Mouse (Mus musculus) neural tube, embryonic 14.5 days (tissue): ENCODE measurements around the gene Lpp. TPM values are rescaled to one million over a fixed set of nuclear protein-coding genes. Genes with fewer than 3 reads are reported as not detected.

ENCODE experiments used
- ATAC-seq: fragments of 200-750 bp; cut with Nextera tagmentation; 2 replicates; pipeline ENCODE4 v1.8.0; 2017; ENCODE audit warnings: low read depth, mild to moderate bottlenecking, moderate TSS enrichment, moderate library complexity
- H3K27ac ChIP-seq: fragments of 300-500 bp; sonication (generic); 2 replicates; pipeline ENCODE4 v1.5.1; 2014; ENCODE audit warnings: low read depth, mild to moderate bottlenecking, control low read depth, low read length, moderate library complexity, mixed read lengths
- H3K27me3 ChIP-seq: fragments of 300-500 bp; sonication (generic); 2 replicates; pipeline ENCODE4 v1.6.1; 2014; ENCODE audit warnings: low read length; ENCODE audit not compliant: control insufficient read depth, insufficient read depth
- H3K36me3 ChIP-seq: fragments of 300-500 bp; sonication (generic); 2 replicates; pipeline ENCODE4 v1.6.1; 2014; ENCODE audit warnings: low read length, mixed read lengths; ENCODE audit not compliant: control insufficient read depth, insufficient read depth
- H3K4me1 ChIP-seq: fragments of 300-500 bp; sonication (generic); 2 replicates; pipeline ENCODE4 v1.6.1; 2014; ENCODE audit warnings: low read length; ENCODE audit not compliant: control insufficient read depth, insufficient read depth
- H3K4me2 ChIP-seq: fragments of 300-500 bp; sonication (generic); 2 replicates; pipeline ENCODE4 v1.6.1; 2014; ENCODE audit warnings: mild to moderate bottlenecking, low read depth, low read length, control low read depth
- H3K4me3 ChIP-seq: fragments of 300-500 bp; sonication (generic); 2 replicates; pipeline ENCODE4 v1.5.1; 2014; ENCODE audit warnings: low read depth, low read length, control low read depth, mixed read lengths
- H3K9ac ChIP-seq: fragments of 300-500 bp; sonication (generic); replicated peaks from 2 replicates; pipeline ENCODE4 v1.6.1; 2014; ENCODE audit warnings: low read depth, mild to moderate bottlenecking, control low read depth, low read length, mixed read lengths
- H3K9me3 ChIP-seq: fragments of 300-500 bp; sonication (generic); 2 replicates; pipeline ENCODE4 v1.6.1; 2016; ENCODE audit warnings: low read length; ENCODE audit not compliant: control insufficient read depth
- WGBS: fragments of 180-500 bp; shearing (Covaris S2); extraction: QIAGEN DNeasy Blood & Tissue Kit; methylation state at CpG from one replicate; pipeline ENCODE4 v1.1.7; 2014; 5-methylcytosine and 5-hydroxymethylcytosine counted together
- polyA plus RNA-seq: library from polyadenylated mRNA; unstranded; fragments of >200 nt; fragmentation: Nextera tagmentation; extraction: Ambion mirVana; gene quantifications from 2 replicates; pipeline ENCODE4 v1.2.1, GENCODE M21; 2014

Lpp gene
- polyA plus RNA-seq, 1 experiment from 2014 or later = 7.0 TPM

- Histone ChIP-seq H3K27me3 (no peaks in the 10 kb centered on the region), H3K9ac (no peak overlapping the region), H3K36me3 (no peaks in the 10 kb centered on the region), H3K4me3 (no peak overlapping the region), H3K4me1 (no peaks in the 10 kb centered on the region), H3K9me3 (no peaks in the 10 kb centered on the region), H3K27ac (no peak overlapping the region), H3K4me2 (no peak overlapping the region)
- 71% methylated on average over 8 of the region's 8 CpGs for WGBS
- no peak for ATAC-seq
Observed at GRCm38 (mm10) chr16:24475305-24475947, 82.1 kb downstream of the Lpp start.

- no peaks in the 10 kb centered on the region for H3K4me1 ChIP-seq
- no peak overlapping the region for H3K27ac ChIP-seq
- no peak overlapping the region for H3K9ac ChIP-seq
- ATAC-seq = no peak
- no peak overlapping the region for H3K4me3 ChIP-seq
- no peaks in the 10 kb centered on the region for H3K27me3 ChIP-seq
- H3K4me2 ChIP-seq = no peak overlapping the region
- 47% methylated on average over 3 of the region's 3 CpGs for WGBS
- no peaks in the 10 kb centered on the region for H3K9me3 ChIP-seq
- H3K36me3 ChIP-seq = no peaks in the 10 kb centered on the region
Observed at GRCm38 (mm10) chr16:24476911-24477401, 83.6 kb downstream of the Lpp start.

GRCm38 (mm10) chr16:24478006-24478405 lies 84.7 kb downstream of the Lpp start:
- no peak overlapping the region for H3K4me2 ChIP-seq
- H3K9ac ChIP-seq = no peak overlapping the region
- no peak for ATAC-seq
- 84% methylated on average over 1 of the region's 1 CpGs for WGBS
- H3K4me3 ChIP-seq = no peak overlapping the region
- no peaks in the 10 kb centered on the region for H3K27me3 ChIP-seq
- H3K4me1 ChIP-seq = no peaks in the 10 kb centered on the region
- H3K36me3 ChIP-seq = no peaks in the 10 kb centered on the region
- no peak overlapping the region for H3K27ac ChIP-seq
- H3K9me3 ChIP-seq = no peaks in the 10 kb centered on the region

GRCm38 (mm10) chr16:24478851-24479250 lies 85.5 kb downstream of the Lpp start:
- Histone ChIP-seq H3K27me3 (no peaks in the 10 kb centered on the region), H3K36me3 (no peaks in the 10 kb centered on the region), H3K4me3 (no peak overlapping the region), H3K27ac (no peak overlapping the region), H3K4me1 (no peaks in the 10 kb centered on the region), H3K4me2 (no peak overlapping the region), H3K9ac (no peak overlapping the region), H3K9me3 (no peaks in the 10 kb centered on the region)
- ATAC-seq = no peak
- 93% methylated on average over 4 of the region's 4 CpGs for WGBS

- Histone ChIP-seq H3K9me3 (no peaks in the 10 kb centered on the region), H3K4me1 (no peaks in the 10 kb centered on the region), H3K27ac (no peak overlapping the region), H3K9ac (no peak overlapping the region), H3K27me3 (no peaks in the 10 kb centered on the region), H3K36me3 (no peaks in the 10 kb centered on the region), H3K4me2 (no peak overlapping the region), H3K4me3 (no peak overlapping the region)
- 98% methylated on average over 6 of the region's 6 CpGs for WGBS
- ATAC-seq = no peak
Observed at GRCm38 (mm10) chr16:24482648-24483047, 89.3 kb downstream of the Lpp start.

GRCm38 (mm10) chr16:24483527-24484101 lies 90.3 kb downstream of the Lpp start:
- 91% methylated on average over 13 of the region's 13 CpGs for WGBS
- Histone ChIP-seq H3K9me3 (no peaks in the 10 kb centered on the region), H3K27ac (no peak overlapping the region), H3K36me3 (no peaks in the 10 kb centered on the region), H3K9ac (no peak overlapping the region), H3K4me1 (no peaks in the 10 kb centered on the region), H3K4me3 (no peak overlapping the region), H3K4me2 (no peak overlapping the region), H3K27me3 (no peaks in the 10 kb centered on the region)
- no peak for ATAC-seq

- ATAC-seq = 0 out of 2 replicates have a peak, but pooled peaks have one; percentile 18
- Histone ChIP-seq H3K9ac (no peak overlapping the region), H3K27me3 (no peaks in the 10 kb centered on the region), H3K27ac (no peak overlapping the region), H3K9me3 (no peaks in the 10 kb centered on the region), H3K4me2 (no peak overlapping the region), H3K4me3 (no peak overlapping the region), H3K36me3 (no peaks in the 10 kb centered on the region), H3K4me1 (peaks cover 7% of the 10 kb centered on the region)
- WGBS = 45% methylated on average over 6 of the region's 6 CpGs
Observed at GRCm38 (mm10) chr16:24487782-24488241, 94.5 kb downstream of the Lpp start.

- peaks cover 7% of the 10 kb centered on the region for H3K4me1 ChIP-seq
- no peaks in the 10 kb centered on the region for H3K27me3 ChIP-seq
- no peak overlapping the region for H3K4me2 ChIP-seq
- no peak overlapping the region for H3K27ac ChIP-seq
- H3K9ac ChIP-seq = no peak overlapping the region
- WGBS = 87% methylated on average over 8 of the region's 8 CpGs
- H3K4me3 ChIP-seq = no peak overlapping the region
- H3K9me3 ChIP-seq = no peaks in the 10 kb centered on the region
- no peak for ATAC-seq
- no peaks in the 10 kb centered on the region for H3K36me3 ChIP-seq
Observed at GRCm38 (mm10) chr16:24489516-24490285, 96.4 kb downstream of the Lpp start.
